Mouse (Mus musculus): Measurements from ENCODE around the gene Dab1.

DNA sequence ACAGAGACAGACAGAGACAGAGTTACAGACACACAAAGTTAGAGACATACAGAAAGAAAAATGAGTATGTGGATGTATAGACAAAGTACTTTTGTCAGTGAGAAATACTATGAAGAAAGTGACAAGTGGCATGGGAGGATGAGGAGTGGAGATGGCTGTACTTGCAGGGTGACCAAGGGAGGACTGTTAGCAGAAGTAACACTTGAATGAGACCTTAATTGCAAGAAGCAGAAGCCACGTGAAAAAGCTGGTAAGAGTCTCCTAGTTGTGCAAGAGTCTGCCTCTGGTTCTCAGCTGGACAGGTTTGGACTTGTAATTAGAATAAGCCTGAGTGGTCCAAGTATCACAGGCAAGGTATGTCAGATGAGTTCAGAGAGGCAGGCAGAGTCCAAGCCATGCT lies 88.0 kb downstream of the Dab1 start:
- TF ChIP-seq CTCF (IDR thresholded peaks at IDR 0.05; ENCODE audit: extremely low read depth, insufficient read depth, insufficient read length, insufficient replicate concordance) (no peak), POLR2A (IDR thresholded peaks at IDR 0.05; ENCODE audit: low read depth, low read length) (no peak)

Measured in spleen, adult 2 months (tissue).